Mouse (Mus musculus) C2C12 (cell line): Measurements from ENCODE around the gene Itgb6.

Experiments used
- CEBPB ChIP-seq: IDR thresholded peaks from one replicate; pipeline ENCODE4 v1.6.1; 2011; ENCODE audit warnings: low read depth, mild to moderate bottlenecking, control low read depth, moderate library complexity
- CTCF ChIP-seq: IDR thresholded peaks from one replicate; pipeline ENCODE4 v1.5.1; 2011; ENCODE audit not compliant: control insufficient read depth, insufficient read depth, insufficient read length
- FOSL1 ChIP-seq: IDR thresholded peaks from one replicate; pipeline ENCODE4 v1.8.0; 2011; ENCODE audit warnings: mild to moderate bottlenecking, low read length; ENCODE audit not compliant: poor library complexity, insufficient read depth, severe bottlenecking
- USF1 ChIP-seq: IDR thresholded peaks from one replicate; pipeline ENCODE4 v1.6.1; 2011; ENCODE audit warnings: low read depth, mild to moderate bottlenecking, control low read depth, moderate library complexity

GRCm38 (mm10) chr2:60714971-60715502 lies 7.4 kb downstream of the Itgb6 start:
- no peak for TF ChIP-seq CTCF
- TF ChIP-seq USF1 = no peak
- TF ChIP-seq FOSL1 = no peak
- no peak for TF ChIP-seq CEBPB
